Mouse (Mus musculus): Measurements from ENCODE around the gene Lrrc40.
"Not testable (repeated sequence)": the region's sequence is repeated elsewhere in the genome, so short reads cannot be mapped to it uniquely, and the experiment has no call there.

The Lrrc40 gene

DNA sequence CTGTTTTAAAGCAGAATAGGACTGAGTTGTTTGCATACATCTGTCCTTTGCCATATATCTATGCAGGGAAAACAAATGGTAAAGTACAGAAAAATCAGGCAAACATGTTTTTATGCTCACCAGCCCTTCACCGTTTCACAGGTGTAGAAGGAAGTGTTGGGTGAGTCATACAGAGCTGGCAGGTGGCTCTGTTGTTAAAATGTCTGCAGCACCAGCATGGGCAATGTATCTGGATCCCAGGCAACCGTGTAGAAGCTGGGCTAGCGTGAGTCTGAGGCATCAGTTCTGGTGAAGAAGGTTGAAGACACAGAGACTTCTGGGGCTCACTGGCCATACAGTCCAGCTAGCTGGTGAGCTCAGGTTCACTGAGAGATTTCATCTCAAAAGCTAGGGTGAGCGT is 57.5 kb downstream of the Lrrc40 start:
- DNase-seq = no peak

DNA sequence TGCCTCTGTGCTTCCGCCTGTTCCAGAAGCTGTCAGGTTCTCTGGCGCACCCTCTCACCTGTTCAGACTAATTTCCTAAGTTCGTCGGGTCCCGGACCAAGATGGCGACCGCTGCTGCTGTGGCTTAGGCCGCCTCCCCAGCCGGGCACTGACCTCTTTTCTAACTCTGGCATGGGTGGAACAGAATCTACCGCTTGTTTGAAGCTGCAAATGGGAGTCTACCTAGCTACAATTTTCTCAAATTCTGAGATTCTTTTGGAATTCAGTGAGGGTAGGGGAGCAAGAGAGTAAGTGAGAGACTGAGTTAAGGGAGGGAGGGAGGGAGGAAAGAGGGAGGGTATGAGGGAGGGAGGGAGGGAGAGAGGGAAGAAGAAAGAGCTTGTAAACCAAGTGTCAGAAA is 65.6 kb downstream of the Lrrc40 start:
- DNase-seq = not testable (repeated sequence)

DNA sequence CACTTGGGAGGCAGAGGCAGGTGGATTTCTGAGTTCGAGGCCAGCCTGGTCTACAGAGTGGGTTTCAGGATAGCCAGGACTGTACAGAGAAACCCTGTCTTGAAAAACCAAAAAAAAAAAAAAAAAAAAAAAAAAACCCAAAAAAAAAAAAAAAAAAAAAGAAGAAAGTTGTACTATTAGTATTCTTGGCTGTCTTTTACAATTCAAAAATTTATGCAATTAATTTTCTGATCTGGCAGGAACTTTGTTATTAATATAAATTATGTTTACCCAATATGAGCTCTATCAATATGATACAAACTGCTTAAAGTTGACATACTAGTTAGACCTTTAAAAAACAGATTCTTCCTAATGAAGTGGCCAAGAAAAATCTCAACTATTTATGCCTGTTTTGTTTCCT is 66.1 kb downstream of the Lrrc40 start:
- not testable (repeated sequence) for DNase-seq

DNA sequence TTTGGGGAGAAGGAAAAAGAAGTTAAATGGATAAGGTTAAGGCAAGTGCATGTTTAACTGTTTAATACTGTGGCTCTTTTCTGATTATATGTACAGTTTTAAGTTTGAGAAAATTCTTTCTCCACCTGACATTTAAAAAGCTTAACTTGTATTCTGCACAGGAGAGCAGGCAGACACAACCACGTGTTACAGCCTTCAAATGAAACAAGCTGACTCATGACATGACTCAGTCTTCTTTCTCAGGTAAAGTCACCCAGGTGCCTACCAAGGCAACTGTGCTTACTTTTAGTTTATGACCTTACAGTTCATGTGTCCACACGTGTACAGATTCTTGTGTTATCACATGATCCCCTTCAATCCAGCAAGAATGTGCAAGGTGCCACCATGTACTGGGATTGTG is 67.0 kb downstream of the Lrrc40 start:
- no peak for DNase-seq

DNA sequence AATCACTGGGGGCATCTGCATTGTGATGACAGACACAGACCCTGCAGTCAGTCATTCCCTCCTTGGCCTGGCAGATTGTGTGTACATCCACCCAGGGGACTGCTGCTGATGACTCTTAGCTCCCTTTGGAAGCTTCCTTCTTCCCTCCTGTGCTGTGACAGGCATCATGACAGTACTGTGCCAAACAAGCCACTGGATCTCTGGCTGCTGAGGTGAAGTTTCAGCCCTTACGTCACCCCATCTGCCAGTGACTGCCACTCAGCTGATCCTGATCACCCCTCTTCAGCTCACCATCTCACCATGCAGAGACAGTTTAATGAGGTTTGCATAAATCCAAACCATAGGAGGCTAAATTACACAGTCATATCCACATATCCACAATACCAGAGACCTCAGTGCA is 68.8 kb downstream of the Lrrc40 start:
- DNase-seq = no peak
